Mouse (Mus musculus): ENCODE results near the gene Tgif1.

The Tgif1 gene

GRCm38 (mm10) chr17:70866538-70867114 is 13.3 kb upstream of the Tgif1 start:
- no peak for DNase-seq (ENCODE audit: inconsistent ontology term)

DNA sequence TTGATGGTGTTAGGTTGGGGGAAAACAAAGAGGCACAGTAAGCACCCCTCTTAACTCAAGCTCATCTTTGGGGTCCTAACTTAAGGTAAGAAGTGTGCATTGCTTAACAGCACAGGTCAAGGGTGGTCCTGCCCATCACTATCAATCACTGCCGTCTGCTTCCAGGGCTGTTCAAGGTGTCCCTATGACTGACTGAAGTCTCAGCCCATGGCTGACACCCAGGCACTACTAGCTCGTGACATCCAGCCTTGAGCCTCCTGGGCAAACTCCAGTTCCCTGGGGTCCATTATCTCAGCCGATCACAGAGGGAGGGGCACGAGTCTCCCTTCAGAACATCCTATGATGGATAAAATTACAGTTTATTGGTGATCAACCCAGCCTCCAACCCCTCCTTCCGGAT is 12.7 kb upstream of the Tgif1 start:
- no peak for DNase-seq (ENCODE audit: inconsistent ontology term)

DNA sequence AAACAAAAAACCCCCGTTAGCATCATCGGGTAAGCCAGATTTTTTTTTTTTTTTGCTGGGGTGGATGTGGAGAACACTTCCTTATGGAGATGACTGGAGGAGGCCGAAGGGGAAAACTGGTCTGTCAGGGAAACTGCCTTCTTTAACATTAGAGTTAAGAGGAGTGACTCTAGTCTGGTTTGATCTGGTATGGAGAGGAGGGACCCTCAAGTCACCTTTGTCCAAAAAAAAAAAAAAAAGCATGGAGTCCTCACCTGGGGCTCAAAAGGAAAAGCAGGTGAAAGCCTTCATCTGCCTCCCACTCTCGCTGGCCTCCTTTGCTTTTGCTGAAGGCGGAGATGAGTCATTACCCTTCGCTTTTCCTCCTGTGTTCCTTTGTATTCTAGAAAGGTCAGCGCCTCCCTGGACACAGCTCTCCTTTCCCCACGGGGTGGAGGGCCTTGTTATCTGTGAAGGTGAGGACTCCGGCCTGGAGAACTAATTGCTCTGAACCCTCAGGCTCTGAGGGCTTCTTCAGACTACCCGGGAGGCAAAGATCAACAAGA is 11.8 kb upstream of the Tgif1 start:
- DNase-seq (ENCODE audit: inconsistent ontology term) = no peak

GRCm38 (mm10) chr17:70864645-70865044 is 11.3 kb upstream of the Tgif1 start:
- no peak for DNase-seq (ENCODE audit: inconsistent ontology term)

DNA sequence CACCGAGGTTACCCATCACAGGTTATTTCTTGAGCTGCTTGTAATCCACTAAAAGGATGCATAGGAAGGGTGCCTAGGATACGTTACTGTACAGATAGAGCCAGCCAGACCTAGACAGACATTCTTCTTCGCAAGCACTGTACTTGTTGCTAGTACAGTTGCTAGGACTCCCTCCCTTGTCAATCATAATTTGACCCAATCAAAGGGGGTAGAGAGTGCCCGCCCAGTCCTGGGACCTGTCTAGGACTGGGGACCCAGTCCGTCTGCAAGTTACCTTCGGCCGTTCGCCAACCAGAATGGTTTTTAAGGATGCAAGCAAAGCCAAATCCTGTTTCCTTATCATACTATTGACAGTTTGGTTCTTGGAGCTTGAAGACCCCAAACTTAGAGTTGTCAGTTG is 10.8 kb upstream of the Tgif1 start:
- no peak for DNase-seq (ENCODE audit: inconsistent ontology term)

GRCm38 (mm10) chr17:70858814-70859213 is 5.5 kb upstream of the Tgif1 start:
- DNase-seq (ENCODE audit: inconsistent ontology term) = no peak

- DNase-seq (ENCODE audit: inconsistent ontology term) = no peak
These were observed 3.6 kb upstream of the Tgif1 start for GRCm38 (mm10) chr17:70856871-70857415.

- DNase-seq (ENCODE audit: inconsistent ontology term) = no peak
These were observed 675 bp upstream of the Tgif1 start for GRCm38 (mm10) chr17:70854021-70854420.

- peak; percentile 98 for DNase-seq (ENCODE audit: inconsistent ontology term)
These were observed 510 bp downstream of the Tgif1 start for GRCm38 (mm10) chr17:70852686-70853386.

- DNase-seq (ENCODE audit: inconsistent ontology term) = no peak
These were observed 1.2 kb downstream of the Tgif1 start for GRCm38 (mm10) chr17:70852011-70852685.

DNA sequence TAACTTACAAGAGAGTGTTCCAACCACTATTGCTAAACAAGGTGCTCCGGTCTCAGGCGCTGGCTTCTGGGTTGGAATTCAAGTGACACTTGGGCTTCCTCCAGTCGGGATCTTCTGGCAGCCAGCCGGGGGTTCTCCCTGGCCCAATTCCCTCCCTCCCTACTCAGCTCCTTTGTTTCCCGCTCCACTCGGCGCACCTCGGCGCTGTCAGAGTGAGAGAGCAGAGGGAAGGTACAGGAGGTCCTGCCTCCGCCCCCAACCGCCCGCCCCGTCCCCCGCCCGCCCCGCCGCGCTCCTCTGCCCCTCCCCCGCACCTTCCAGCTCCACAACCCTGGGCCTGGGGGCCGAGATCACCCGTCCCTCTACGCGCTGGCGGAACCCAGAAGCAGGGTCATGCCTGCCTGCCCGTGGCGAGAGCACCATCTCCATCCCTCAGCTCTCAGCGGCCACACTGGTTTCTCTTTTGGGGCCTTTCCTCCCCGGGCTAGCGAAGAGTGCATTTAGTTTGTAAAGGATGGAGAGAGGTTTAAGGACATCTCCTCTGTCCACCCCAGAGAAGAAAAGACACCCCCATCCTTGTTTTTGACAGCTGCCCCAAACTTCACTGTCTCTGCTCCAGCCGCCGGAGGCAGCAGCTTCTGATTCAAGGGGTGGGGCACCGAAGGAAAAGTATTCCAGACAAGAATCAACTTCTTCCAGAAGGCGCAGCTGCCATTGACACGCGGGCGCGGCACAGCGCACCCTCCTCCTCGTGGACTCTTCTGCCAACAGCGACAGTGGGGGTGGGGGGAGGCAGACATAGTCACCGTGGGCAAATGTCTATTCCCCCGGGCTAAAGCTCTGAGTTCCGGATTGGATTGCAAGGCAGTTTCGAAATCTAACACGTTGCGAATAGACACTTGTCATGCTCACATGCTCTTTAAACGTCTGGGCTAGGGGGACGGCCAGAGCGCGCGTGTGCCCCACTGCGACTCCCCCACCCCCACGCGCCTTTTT is 2.1 kb downstream of the Tgif1 start:
- peak; percentile 90 for DNase-seq (ENCODE audit: inconsistent ontology term)

DNA sequence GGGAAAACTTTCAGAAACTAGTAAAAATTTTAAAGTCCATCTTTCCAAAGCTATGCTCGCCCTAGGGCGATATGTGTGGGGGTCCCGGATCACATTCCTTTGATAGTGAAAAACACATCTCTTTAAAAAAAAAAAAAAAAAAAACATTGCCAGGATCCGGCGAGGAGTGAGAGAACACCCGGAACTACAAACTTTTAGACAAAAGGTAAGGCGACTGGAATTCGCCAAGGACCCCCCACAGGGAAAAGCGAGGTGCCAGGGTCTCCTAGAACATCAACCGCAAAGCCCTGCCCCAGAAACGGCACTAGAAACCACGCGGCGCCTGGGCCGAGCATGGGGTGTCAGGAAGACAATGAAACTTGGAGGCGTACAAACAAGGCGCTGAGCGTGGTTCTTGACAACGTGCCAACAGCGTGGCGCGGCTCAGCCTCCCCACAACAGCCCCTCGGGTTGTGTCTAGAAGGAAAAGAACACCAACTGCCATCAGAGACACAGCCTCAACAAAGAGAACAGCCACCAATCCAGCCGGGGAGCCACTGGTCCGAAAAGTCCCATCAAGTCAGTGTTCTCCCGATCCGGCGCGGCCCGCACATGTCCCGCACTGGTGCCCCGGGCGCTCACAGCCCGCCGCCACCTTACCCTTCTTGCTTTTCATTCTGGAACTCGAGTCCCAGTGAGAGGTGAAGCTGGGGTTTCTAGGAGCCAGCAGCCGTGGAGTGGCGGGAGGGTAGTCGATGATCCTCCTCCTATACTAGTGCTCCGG is 2.9 kb downstream of the Tgif1 start:
- no peak for DNase-seq (ENCODE audit: inconsistent ontology term)

DNA sequence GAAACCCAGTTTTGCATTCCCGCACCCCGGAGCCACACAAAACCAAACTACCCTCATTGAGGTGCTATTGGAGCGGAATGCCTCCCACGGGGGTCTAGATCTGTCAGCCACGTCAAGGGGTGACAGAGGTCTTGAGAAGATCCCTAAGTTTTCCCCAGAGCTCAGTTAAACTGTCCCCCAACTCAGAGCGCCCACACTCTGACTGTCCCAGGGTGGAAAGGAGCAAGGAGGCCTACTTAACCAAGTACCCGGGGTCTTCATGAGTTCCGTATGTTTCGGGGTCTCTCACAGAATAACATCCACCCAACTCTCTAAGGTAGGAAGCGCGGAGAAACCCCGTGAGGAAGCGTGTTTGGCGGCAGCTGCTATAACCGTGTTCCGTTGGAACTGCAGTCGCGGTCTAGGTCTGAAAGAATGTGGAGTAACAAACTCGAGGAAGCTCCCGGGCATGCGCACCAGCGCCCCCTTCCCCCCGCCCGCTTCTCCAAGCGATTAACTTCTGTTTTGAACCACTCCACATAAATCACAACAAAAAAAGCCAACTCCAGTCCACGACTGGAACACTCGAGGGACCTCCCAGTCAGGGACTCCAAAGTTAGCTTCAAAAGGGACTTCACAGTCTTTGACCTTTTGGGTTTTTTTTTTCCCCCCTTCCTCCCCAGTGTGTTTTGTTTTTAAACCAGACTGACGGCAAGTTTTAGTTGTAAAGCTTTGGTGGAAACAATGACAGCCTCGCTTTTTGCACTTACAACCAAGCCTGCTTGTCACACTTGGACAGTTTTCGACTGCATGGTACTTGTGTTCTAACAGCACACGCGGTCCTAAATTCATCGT is 3.7 kb downstream of the Tgif1 start:
- peak; percentile 94 for DNase-seq (ENCODE audit: inconsistent ontology term)

- DNase-seq (ENCODE audit: inconsistent ontology term) = peak; percentile 68
These were observed 4.6 kb downstream of the Tgif1 start for GRCm38 (mm10) chr17:70848511-70849398.

GRCm38 (mm10) chr17:70847751-70848510 is 5.4 kb downstream of the Tgif1 start:
- peak; percentile 84 for DNase-seq (ENCODE audit: inconsistent ontology term)

- DNase-seq (ENCODE audit: inconsistent ontology term) = peak; percentile 55
These were observed 6.3 kb downstream of the Tgif1 start for GRCm38 (mm10) chr17:70847086-70847485.

- DNase-seq (ENCODE audit: inconsistent ontology term) = no peak
These were observed 7.2 kb downstream of the Tgif1 start for GRCm38 (mm10) chr17:70846111-70846644.

DNA sequence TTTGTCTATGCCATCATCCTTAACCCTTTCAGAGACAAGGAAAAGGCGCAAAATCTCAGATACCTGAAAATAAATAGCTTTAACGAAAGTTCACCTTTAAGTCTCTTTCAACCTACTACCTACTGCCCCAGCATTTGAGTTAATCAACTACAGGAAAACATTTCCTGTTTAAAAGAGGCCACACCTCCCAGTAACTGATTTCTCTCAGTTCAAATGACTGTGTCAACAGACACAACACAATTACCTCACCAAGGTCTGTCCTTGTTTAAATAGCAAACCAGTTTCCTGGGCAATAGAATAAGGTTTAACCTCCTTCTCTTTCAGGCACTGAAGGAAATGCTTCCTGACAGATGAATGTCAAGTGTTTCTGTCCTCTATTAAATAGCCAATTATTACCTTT is 7.8 kb downstream of the Tgif1 start:
- DNase-seq (ENCODE audit: inconsistent ontology term) = no peak

Data from Muller cell, postnatal 12 days (primary cell).